Mouse (Mus musculus): Measurements from ENCODE around the gene Fnip2. TPM values are rescaled to one million over a fixed set of nuclear protein-coding genes. Genes with fewer than 3 reads are reported as not detected.

Fnip2 gene
- total RNA-seq, 1 experiment = 21.6 TPM

- H3K36me3 ChIP-seq (ENCODE audit: control insufficient read depth, insufficient read depth, low read length, poor library complexity, severe bottlenecking) = peaks cover 27% of the 10 kb centered on the region; the same call in 1 of the 2 replicates
- no peak overlapping the region for H3K9ac ChIP-seq (ENCODE audit: insufficient read depth, low read depth, low read length, poor library complexity, severe bottlenecking)
- in situ Hi-C loops (cut with MboI; ENCODE audit: low sequenced_read_pairs in 2 of 2, unreplicated experiment in 2 of 2) = no loop called here
- no peaks in the 10 kb centered on the region for H3K4me1 ChIP-seq (ENCODE audit: control insufficient read depth in 2 of 2, insufficient read depth in 2 of 2, low read length in 2 of 2, poor library complexity in 1 of 2)
- no peak for TF ChIP-seq ZC3H11A (IDR thresholded peaks at IDR 0.05; ENCODE audit: borderline replicate concordance, low read depth, low read length)
- H3K9me3 ChIP-seq (ENCODE audit: control insufficient read depth, insufficient read depth, low read depth, low read length) = no peaks in the 10 kb centered on the region
- no peak for DNase-seq (ENCODE audit: low read depth, low spot score)
- no peak overlapping the region for H3K4me3 ChIP-seq (ENCODE audit: insufficient read depth in 1 of 2, low read depth in 1 of 2, low read length in 2 of 2, poor library complexity in 1 of 2, severe bottlenecking in 1 of 2)
- H3K27ac ChIP-seq (ENCODE audit: insufficient read depth, low read depth, low read length, poor library complexity, severe bottlenecking) = no peak overlapping the region
Observed at GRCm38 (mm10) chr3:79491614-79492013, 76.0 kb downstream of the Fnip2 start.

- no peak for DNase-seq (ENCODE audit: low read depth, low spot score)
- Histone ChIP-seq H3K9ac (ENCODE audit: insufficient read depth, low read depth, low read length, poor library complexity, severe bottlenecking) (no peak overlapping the region), H3K4me3 (ENCODE audit: insufficient read depth in 1 of 2, low read depth in 1 of 2, low read length in 2 of 2, poor library complexity in 1 of 2, severe bottlenecking in 1 of 2) (no peak overlapping the region), H3K27ac (ENCODE audit: insufficient read depth, low read depth, low read length, poor library complexity, severe bottlenecking) (no peak overlapping the region), H3K4me1 (ENCODE audit: control insufficient read depth in 2 of 2, insufficient read depth in 2 of 2, low read length in 2 of 2, poor library complexity in 1 of 2) (no peaks in the 10 kb centered on the region), H3K9me3 (ENCODE audit: control insufficient read depth, insufficient read depth, low read depth, low read length) (no peaks in the 10 kb centered on the region), H3K36me3 (ENCODE audit: control insufficient read depth, insufficient read depth, low read length, poor library complexity, severe bottlenecking) (peaks cover 28% of the 10 kb centered on the region; the same call in 1 of the 2 replicates)
- no peak for TF ChIP-seq ZC3H11A (IDR thresholded peaks at IDR 0.05; ENCODE audit: borderline replicate concordance, low read depth, low read length)
- TF ChIP-seq MAFK (IDR thresholded peaks at IDR 0.05; ENCODE audit: insufficient read depth, low read depth, low read length) = no peak
- TF ChIP-seq HCFC1 (IDR thresholded peaks at IDR 0.05; ENCODE audit: borderline replicate concordance, insufficient read depth, low read length) = no peak
- no peak for TF ChIP-seq CHD2 (IDR thresholded peaks at IDR 0.05; ENCODE audit: low read depth, low read length)
- TF ChIP-seq ZNF384 (IDR thresholded peaks at IDR 0.05; ENCODE audit: low read depth, low read length) = no peak
- in situ Hi-C loops (cut with MboI; ENCODE audit: low sequenced_read_pairs in 2 of 2, unreplicated experiment in 2 of 2) = no loop called here
Observed at GRCm38 (mm10) chr3:79490102-79490501, 77.5 kb downstream of the Fnip2 start.

GRCm38 (mm10) chr3:79488025-79488424, 79.6 kb downstream of the Fnip2 start:
- Histone ChIP-seq H3K4me3 (ENCODE audit: insufficient read depth in 1 of 2, low read depth in 1 of 2, low read length in 2 of 2, poor library complexity in 1 of 2, severe bottlenecking in 1 of 2) (no peak overlapping the region), H3K9me3 (ENCODE audit: control insufficient read depth, insufficient read depth, low read depth, low read length) (no peaks in the 10 kb centered on the region), H3K36me3 (ENCODE audit: control insufficient read depth, insufficient read depth, low read length, poor library complexity, severe bottlenecking) (peaks cover 23% of the 10 kb centered on the region; the same call in 1 of the 2 replicates), H3K4me1 (ENCODE audit: control insufficient read depth in 2 of 2, insufficient read depth in 2 of 2, low read length in 2 of 2, poor library complexity in 1 of 2) (no peaks in the 10 kb centered on the region), H3K27ac (ENCODE audit: insufficient read depth, low read depth, low read length, poor library complexity, severe bottlenecking) (no peak overlapping the region), H3K9ac (ENCODE audit: insufficient read depth, low read depth, low read length, poor library complexity, severe bottlenecking) (no peak overlapping the region)
- no peak for TF ChIP-seq HCFC1 (IDR thresholded peaks at IDR 0.05; ENCODE audit: borderline replicate concordance, insufficient read depth, low read length)
- no peak for TF ChIP-seq ZNF384 (IDR thresholded peaks at IDR 0.05; ENCODE audit: low read depth, low read length)
- no peak for TF ChIP-seq MAFK (IDR thresholded peaks at IDR 0.05; ENCODE audit: insufficient read depth, low read depth, low read length)
- no peak for TF ChIP-seq ZC3H11A (IDR thresholded peaks at IDR 0.05; ENCODE audit: borderline replicate concordance, low read depth, low read length)
- no peak for TF ChIP-seq CHD2 (IDR thresholded peaks at IDR 0.05; ENCODE audit: low read depth, low read length)
- in situ Hi-C loops (cut with MboI; ENCODE audit: low sequenced_read_pairs in 2 of 2, unreplicated experiment in 2 of 2) = no loop called here
- no peak for DNase-seq (ENCODE audit: low read depth, low spot score)

GRCm38 (mm10) chr3:79484286-79485063, 83.1 kb downstream of the Fnip2 start:
- H3K9ac ChIP-seq (ENCODE audit: insufficient read depth, low read depth, low read length, poor library complexity, severe bottlenecking) = no peak overlapping the region
- DNase-seq (ENCODE audit: low read depth, low spot score) = no peak
- TF ChIP-seq ZC3H11A (IDR thresholded peaks at IDR 0.05; ENCODE audit: borderline replicate concordance, low read depth, low read length) (no peak), ZNF384 (IDR thresholded peaks at IDR 0.05; ENCODE audit: low read depth, low read length) (no peak), HCFC1 (IDR thresholded peaks at IDR 0.05; ENCODE audit: borderline replicate concordance, insufficient read depth, low read length) (no peak), MAFK (IDR thresholded peaks at IDR 0.05; ENCODE audit: insufficient read depth, low read depth, low read length) (no peak), CHD2 (IDR thresholded peaks at IDR 0.05; ENCODE audit: low read depth, low read length) (no peak)
- H3K27ac ChIP-seq (ENCODE audit: insufficient read depth, low read depth, low read length, poor library complexity, severe bottlenecking) = no peak overlapping the region
- in situ Hi-C loops (cut with MboI; ENCODE audit: low sequenced_read_pairs in 2 of 2, unreplicated experiment in 2 of 2) = no loop called here
- H3K36me3 ChIP-seq (ENCODE audit: control insufficient read depth, insufficient read depth, low read length, poor library complexity, severe bottlenecking) = peaks cover 41% of the 10 kb centered on the region; the same call in 1 of the 2 replicates
- H3K4me3 ChIP-seq (ENCODE audit: insufficient read depth in 1 of 2, low read depth in 1 of 2, low read length in 2 of 2, poor library complexity in 1 of 2, severe bottlenecking in 1 of 2) = no peak overlapping the region
- H3K9me3 ChIP-seq (ENCODE audit: control insufficient read depth, insufficient read depth, low read depth, low read length) = no peaks in the 10 kb centered on the region
- no peaks in the 10 kb centered on the region for H3K4me1 ChIP-seq (ENCODE audit: control insufficient read depth in 2 of 2, insufficient read depth in 2 of 2, low read length in 2 of 2, poor library complexity in 1 of 2)
